Mouse (Mus musculus) kidney, adult 2 months (tissue): ENCODE results near the gene Mfap5.

Experiments used
- CTCF ChIP-seq: fragments of 200-500 bp; conservative IDR thresholded peaks from 2 replicates; pipeline ENCODE4 v1.5.1; 2011; ENCODE audit warnings: low read depth, mild to moderate bottlenecking, control low read depth, low read length, moderate library complexity, mixed read lengths; ENCODE audit not compliant: insufficient read depth, insufficient read length
- POLR2A ChIP-seq: fragments of 200-500 bp; IDR thresholded peaks from one replicate; pipeline ENCODE4 v1.6.1; 2011; ENCODE audit warnings: low read depth, low read length, control low read depth

DNA sequence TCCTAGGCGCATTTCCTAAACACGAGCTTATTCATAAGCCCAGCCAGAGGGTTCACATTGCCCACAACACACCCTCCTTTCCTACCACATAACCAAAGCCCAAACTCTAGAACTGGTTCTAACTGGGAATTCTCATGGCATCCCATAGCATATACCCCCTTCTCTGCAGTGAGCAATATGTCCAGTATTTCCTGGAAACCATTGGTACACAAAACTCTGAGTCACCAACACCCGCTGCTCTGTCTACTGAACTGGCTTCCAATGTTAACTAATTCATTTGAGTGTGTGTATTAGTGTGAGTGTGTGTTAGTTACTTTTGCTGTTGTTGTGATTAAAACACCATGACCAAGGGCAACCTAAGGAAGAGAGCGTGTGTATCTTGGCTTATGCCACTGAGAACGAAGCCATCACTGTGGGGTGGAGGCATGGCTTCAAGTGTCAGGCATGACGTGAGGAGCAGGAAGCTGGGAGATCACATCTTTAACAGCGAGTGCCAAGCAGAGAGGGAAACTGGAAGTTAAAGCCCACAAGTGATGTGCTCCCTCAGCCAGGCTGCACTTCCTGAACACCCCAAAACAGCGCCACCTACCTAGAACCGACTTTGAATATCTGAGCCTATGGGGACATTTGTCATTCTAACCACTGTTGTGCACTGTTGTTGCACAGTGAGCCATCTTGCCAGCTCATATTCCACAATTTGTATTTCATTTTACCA is 59.6 kb downstream of the Mfap5 start:
- TF ChIP-seq POLR2A (no peak), CTCF (no peak)
